Mouse (Mus musculus) kidney, adult 8-10 months (tissue): Measurements from ENCODE around the gene Egln2.

Source experiments
- DNase-seq, 2 experiments: peaks; one replicate each; pipeline ENCODE4 v3.0.0; 2022

Gene Egln2

DNA sequence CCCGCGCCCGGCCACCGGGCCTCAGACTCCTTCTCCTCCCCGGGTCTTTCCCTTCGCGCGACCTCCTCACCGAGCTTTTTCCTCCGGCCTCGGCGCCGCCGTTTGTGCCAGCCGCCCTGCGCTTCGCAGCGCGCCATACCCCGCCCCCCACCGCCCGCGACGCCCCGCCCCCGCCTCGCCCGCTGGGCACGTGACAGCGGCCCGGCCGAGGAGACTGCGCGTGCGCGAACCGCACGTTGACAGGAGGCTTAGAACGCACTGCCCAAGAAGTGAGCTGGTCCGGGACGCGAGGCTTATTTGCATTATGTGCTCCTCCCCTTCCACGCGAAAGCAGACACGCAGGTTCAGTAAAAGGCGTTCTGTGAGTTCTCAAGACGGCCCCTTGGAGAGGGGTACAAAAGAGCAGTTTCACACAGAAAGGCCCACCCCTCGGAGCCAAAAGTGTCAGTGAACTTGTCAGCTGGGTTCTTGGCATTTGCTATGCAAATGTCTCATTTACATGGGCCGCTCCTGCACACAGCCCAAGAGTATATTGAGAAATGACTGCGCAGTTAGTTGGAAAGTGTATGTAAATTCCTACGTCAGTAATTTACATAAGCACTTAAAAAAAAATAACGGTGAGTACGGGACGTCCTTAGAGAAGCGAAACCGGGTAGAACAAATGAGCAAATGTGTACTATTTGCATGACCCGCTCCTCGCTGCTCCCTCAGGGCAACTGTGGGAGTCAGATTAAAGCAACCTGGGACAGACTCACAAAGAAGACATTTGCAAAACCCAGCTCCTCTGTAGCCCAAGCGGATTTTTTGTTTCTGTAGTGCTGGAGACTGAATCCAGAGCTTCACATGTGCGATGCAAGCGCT is at the start of gene Egln2:
TSS of gene Egln2 (minus strand) at position 189 of the 861 bp plus-strand sequence.
- DNase-seq, result peak; percentile 95 to 96

- DNase-seq, result no peak
These were observed 46.0 kb upstream of the Egln2 start for GRCm38 (mm10) chr7:27212626-27213025.

GRCm38 (mm10) chr7:27203730-27204449 is 37.3 kb upstream of the Egln2 start:
- DNase-seq, result peak; percentile 34 to 47

GRCm38 (mm10) chr7:27198779-27199178 is 32.2 kb upstream of the Egln2 start:
- no peak for DNase-seq

DNA sequence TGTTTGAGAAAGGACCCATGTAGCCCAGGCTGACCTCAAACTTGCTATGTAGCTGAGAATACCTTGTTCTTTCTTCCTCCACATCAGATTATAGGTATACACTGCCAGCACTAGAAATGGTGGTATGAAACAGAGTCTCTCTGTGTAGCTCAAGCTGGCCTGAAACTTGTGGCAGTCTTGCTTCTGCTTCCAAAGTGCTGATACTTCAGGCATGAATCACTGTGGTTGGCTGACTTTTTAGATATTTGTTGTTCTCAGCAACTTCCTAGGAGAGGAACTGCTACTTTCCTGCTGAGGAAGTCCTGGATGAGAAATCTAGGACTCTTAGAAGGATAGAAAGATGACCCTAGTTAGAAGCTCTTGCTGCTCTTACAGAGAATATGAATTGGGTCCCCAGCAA is 31.8 kb upstream of the Egln2 start:
- no peak for DNase-seq

DNA sequence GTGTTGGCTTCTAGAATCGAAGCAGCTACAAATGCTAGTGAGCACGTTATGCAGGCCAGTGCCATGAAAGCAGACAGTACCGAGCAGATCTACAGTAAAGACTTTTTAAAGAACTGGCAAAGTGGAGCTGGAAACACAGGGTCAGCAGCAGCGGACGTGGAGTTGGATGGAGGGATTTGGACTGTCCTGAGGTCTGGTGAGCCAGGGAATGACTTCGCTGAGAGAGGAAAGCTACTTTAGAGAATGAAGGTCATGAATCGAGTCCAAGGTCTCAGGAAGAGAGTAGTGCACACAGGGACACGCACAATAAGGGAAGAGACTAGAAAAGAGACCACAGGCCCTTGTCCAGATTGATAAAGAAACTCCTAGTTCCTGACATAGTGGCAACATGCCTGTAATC is 31.0 kb upstream of the Egln2 start:
- no peak for DNase-seq

DNA sequence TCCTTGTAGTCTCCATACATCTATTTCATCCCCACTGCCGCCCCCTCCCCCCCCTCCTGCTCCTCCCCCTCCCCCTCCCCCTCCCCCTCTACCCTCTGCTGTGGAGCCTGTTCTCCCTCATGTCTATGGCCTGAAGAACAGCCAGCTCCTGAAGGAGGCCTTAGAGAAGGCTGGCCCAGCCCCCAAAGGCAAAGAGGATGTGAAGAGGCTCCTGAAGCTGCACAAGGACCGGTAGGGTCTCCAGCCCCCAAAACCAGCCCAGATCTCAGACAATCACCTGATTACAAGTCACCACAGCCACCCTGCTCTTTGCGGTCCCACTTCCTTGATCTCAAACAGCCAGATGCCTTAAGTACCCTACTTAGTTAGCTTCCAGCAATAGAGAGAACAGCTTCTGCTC is 30.5 kb upstream of the Egln2 start:
- no peak for DNase-seq

- peak; percentile 99 to 100 for DNase-seq
These were observed 29.3 kb upstream of the Egln2 start, which contains the start of the genes BC024978 and Snrpa for GRCm38 (mm10) chr7:27195681-27196611. TSS of gene BC024978 (plus strand) at chr7:27195781. TSS of gene Snrpa (minus strand) at chr7:27196271.

DNA sequence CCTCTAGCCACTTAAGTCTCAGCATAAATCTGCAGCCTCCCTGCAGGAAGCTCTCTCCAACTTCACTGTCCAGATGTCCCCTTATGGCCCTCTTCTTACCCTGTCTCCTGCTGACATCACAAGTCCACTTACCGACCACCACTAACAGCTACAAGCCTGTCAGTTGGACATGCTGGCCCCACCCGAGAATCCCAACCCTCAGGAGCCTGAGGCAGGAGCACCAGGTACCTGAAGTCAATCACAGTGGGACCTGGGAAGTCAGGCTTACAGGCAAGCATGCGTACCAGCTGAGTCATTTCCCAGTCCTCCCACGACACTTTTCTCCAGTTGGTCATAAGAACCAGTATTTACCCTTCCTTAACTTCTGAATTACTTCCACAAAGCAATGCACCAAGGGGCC is 27.1 kb upstream of the Egln2 start:
- no peak for DNase-seq

DNA sequence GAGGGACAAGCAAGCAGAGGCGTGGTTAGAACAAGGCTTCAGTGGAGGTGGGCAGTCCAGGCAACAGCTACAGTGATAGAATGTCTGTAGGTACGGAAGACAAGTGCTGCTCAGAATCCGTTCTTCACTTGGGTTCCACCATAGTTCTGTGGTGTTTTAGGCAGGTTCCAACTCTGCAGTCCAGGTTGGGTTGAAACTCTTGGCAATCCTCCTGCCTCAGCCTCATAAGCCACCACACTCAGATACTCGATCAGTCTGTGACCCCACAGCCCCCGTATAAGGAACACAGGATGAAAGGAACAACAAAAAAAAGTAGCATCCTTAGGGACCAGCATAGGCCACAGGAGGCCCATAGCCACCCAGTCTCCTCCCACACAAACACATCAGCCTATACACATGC is 25.8 kb upstream of the Egln2 start:
- no peak for DNase-seq

GRCm38 (mm10) chr7:27189271-27189931 is 22.8 kb upstream of the Egln2 start:
- no peak for DNase-seq

DNA sequence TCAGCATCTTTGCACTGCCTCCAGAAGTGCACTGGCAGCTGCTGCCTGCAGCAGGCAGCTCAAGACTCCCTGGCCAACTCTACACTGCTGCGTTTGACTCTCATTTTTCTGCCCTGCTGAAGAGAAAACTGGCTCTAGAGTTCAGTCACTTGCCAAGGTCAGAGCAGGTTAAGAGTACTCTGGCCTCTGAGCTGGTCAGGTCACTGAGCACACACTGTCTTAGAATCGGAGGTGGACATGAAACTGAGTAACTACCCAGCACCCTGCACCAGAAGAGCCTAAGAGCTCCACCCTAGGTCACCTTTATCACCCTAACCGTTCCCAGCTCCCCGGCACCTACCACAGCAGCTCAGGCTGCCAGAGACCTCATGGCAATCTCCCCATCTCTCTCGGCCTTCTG is 19.4 kb upstream of the Egln2 start:
- peak; percentile 21 to 43 for DNase-seq

- peak in 1 of 2 experiments; percentile 29 for DNase-seq
These were observed 18.4 kb upstream of the Egln2 start for GRCm38 (mm10) chr7:27184964-27185363.

DNA sequence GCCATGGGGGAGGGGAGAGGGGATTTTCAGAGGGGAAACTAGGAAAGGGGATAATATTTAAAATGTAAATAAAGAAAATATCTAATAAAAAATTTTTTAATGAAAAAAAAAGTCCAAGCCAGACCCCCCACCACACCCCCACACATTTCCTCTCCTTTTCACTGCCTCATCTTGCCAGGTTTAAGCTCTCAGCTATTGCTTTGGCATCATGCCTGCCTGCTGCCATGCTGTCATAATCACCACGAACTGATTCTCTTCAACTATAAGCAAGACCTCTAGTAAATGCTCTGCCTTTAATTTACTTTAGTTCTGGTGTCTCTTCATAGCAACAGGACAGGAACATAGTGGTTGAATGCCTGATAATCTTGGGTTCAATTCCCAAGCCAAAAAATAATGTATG is 15.9 kb upstream of the Egln2 start:
- DNase-seq, result no peak

DNA sequence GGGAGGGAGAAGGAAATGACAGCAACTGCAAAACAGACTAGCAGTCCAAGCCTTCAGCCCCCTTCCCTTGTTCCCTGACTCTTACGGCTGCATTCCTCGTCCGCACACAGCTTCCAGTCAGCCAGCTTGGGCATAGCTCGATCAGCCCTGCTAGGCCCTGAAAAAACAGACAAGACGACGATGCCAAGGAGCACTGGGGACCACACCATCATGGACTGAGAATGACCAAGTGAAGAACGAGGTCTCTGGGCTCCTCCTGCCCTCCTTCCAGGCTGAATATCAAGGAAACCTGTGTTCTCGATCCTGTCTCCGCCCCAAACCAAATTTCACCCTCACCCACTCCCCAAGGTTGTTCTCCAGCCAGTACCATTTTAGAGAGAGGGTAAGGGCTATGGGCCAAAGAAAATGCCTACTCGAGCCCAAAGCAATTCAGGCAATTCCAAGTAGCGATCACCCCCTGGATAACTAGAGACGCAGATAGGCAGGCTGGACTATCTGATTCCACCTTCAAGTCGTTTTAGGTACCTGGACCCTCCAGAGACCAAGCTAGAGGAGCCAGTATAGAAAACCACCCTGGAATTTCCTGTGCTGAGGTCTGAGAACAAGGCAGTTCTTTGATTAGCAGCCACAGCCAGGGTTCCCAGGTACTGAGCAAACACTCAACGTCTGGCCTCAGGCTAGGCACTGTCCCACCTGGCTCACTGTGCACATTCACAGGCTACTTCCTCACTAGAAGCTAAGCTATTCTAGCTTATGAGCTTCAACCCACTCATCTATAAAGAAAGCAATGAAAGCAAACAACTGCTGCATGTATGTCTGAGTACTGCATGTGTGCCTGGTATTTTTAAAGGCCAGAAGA is 14.5 kb upstream of the Egln2 start, which contains the start of the genes Gm21983 and Mia:
TSS of gene Gm21983 (minus strand) at position 250 of the 859 bp plus-strand sequence.
TSS of gene Mia (minus strand) at position 321 of the 859 bp plus-strand sequence.
- no peak for DNase-seq

- peak; percentile 89 to 94 for DNase-seq
These were observed 13.4 kb upstream of the Egln2 start for GRCm38 (mm10) chr7:27180036-27180435.

GRCm38 (mm10) chr7:27179217-27179918 is 12.8 kb upstream of the Egln2 start:
- no peak for DNase-seq

DNA sequence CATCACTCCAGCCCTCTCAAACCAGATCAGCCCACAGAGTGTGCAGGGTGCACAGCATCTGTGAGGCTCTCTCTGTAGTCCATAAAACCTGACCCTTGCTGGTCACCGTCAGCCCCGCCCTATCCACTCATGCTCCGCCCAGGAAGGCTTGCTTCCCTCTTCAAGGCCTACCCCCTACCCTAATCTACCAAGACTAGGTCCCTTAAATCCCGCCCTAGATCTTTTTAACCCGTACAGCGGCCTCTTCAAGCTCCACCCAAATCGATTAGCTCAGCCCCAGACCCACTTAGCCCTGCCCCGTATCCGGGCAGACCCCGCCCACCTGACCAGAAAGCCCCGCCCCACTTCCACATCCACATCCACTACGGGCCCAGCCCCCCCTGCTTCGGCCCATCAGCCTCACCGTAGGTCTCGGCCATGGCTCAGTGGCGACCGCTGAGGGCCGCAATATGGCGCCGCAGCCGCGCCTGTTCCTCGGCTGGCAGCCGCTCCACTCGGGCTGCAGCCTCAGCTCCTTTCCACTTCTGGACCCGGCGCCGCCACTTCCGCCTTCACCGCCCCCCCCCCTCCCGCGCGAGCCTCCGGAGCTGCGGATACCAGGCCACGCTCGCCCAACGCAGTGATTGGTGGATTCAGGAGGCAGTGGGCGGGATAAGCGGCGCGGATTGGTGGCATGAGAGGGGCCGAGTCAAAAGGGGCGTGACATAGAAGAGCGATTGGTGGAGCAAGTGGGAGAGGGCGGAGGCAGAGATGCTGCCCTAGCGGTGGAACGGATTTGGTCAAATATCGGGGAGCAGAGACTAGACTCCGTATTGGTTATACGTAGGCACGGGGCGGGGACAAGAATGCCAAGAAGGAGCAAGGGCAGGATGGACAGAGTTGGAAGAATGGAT is 12.0 kb upstream of the Egln2 start, which contains the start of gene Rab4b:
TSS of gene Rab4b (minus strand) at position 573 of the 893 bp plus-strand sequence.
- DNase-seq, result peak; percentile 99 to 100

- DNase-seq, result no peak
These were observed 11.3 kb upstream of the Egln2 start for GRCm38 (mm10) chr7:27177942-27178323.
